Mouse (Mus musculus) Patski (cell line): ENCODE data around the gene Bcas1. TPM values are rescaled to one million over a fixed set of nuclear protein-coding genes. Genes with fewer than 3 reads are reported as not detected.

ENCODE experiments used
- ATAC-seq: fragments of 100-300 bp; one replicate; pipeline ENCODE4 v1.8.0; 2021
- CTCF ChIA-PET: fragments of 350-600 bp; sonication (Branson Sonifier 250); formaldehyde crosslinking; loops from one replicate; lab custom pipeline; 2022; ENCODE audit warnings: inconsistent platforms; lab: Charles Lee
- POLR2A ChIA-PET: fragments of 350-600 bp; sonication (Branson Sonifier 250); formaldehyde crosslinking; loops from one replicate; lab custom pipeline; 2022; ENCODE audit warnings: antibody characterized with exemption, inconsistent platforms; lab: Charles Lee
- DNase-seq: peaks from one replicate; pipeline ENCODE4 v3.0.0-alpha.2; 2011; ENCODE audit warnings: low read depth, low spot score
- H3K27me3 ChIP-seq: fragments of 371-371 bp; one replicate; pipeline ENCODE4 v1.5.1; 2021
- CTCF ChIP-seq: fragments of 100-300 bp; IDR thresholded peaks from one replicate; pipeline ENCODE4 v1.5.1; 2021
- in situ Hi-C: fragments of 300-500 bp; cut with MboI; formaldehyde crosslinking; loops from 3 replicates; pipeline ENCODE4 v1.11.1; 2018; ENCODE audit warnings: low pct_unique_long_range_greater_than_20kb, mixed read lengths
- polyA plus RNA-seq: library from polyadenylated mRNA; unstranded; gene quantifications from one replicate; pipeline ENCODE4 v1.2.3, GENCODE M21; 2021

Bcas1 gene
- polyA plus RNA-seq, 1 experiment from 2014 or later, result not detected

DNA sequence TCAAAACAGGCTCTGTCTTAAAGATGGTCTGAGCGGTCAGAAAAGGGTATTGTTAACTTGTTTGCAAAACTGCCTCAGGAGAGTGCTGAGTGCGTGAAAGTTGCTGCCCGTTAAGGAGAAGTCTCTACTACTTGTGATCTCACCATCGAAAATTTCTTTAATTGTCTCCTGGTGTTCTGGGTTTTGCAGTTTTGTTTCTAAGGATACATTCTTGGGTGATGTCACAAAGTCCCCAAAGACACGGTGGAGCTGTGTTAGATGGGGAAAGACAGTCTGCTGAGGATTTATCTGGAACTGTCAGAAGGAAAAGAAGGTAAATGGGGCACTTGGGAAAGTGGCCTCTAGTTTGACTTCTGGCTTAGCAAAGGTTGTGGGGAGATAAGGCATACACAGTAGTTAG, 106.1 kb downstream of the Bcas1 start:
- ChIA-PET POLR2A (no interaction called here), CTCF (no interaction called here)
- DNase-seq (peak; percentile 20), ATAC-seq (peak; percentile 63)
- no peaks in the 10 kb centered on the region for H3K27me3 ChIP-seq
- in situ Hi-C loops, result no loop called here
- TF ChIP-seq CTCF, result no peak

DNA sequence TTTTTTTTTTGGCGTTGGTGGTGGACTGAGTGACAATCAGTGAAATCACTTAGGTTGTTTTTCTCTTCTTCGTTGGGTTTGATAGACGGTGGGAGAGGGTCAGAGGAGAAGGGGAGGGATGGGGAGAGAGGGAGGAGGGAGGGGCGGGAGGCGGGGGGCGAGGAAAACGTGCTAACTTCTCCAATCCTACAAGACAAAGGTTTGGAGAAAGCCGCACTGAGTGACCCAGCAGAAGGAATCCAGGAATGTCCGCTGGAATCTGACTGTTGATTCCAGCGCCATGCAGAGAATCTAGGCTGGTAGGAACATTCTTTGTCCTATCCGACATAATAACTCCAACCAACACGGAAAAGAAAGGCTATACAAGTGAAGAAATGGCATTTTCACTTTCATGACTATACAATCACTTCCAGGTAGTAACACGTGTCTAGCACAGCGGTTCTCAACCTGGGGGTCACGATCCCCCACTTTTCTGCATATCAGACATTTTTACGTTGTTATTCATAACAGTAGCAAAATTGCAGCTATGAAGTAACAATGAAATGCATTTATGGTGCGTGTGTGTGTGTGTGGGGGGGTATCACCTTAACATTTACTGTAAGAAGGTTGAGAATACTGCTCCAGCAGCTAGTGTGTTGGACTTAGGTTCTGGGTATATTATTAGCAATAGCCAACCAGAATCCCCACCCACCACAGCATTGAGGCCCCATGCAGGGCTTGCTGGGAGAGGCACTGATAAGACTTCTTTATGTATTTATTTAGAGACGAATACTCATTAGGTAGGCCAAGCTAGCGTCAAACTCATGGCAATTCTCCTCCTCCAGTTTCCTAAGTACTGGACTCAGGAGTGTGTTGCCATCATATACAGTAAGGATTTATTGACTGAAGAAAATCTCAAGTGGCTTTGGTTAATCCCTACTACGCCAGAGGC, 107.8 kb downstream of the Bcas1 start:
- POLR2A ChIA-PET, result no interaction called here
- ATAC-seq, result no peak
- no peak for TF ChIP-seq CTCF
- DNase-seq, result no peak
- no peaks in the 10 kb centered on the region for H3K27me3 ChIP-seq
- in situ Hi-C loops, result no loop called here
- CTCF ChIA-PET, result no interaction called here

DNA sequence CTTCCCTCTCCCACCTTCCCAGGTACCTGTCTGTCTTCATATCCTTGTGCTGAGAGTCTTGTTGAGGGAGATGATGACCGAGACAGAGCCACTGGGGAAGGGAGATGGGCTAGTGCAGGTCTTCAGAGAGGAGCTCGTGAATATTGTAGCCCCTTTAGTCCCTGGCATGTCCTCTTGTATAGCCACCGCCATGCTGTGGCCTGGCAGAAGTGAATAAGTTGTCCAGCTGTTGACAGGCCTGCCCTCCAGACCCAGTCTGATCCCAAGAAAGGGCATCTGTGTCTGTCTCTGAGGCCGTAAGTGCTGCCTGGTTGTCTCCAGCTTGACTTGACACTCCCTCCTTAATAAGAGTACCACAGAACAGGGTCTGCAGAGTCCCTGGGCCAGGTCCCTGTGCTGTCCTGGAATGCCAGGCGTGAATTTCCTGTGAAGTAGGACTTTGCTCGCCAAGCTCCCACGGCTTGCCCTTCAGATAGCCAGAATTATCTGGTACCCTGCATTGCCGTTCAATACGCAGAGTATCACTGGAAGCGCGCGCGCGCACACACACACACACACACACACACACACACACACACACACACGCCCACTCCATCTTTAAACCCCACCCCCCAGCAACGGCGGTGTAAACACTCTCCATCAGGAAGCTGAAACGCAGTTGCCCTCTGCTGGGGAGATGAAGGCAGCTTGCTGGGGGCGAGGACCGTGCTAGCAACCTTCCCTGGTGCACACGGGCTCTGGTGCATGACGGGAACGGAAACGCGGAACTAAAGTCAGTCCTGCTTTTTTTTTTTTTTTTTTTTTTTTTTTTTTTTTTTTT, 108.7 kb downstream of the Bcas1 start:
- H3K27me3 ChIP-seq, result no peaks in the 10 kb centered on the region
- TF ChIP-seq CTCF, result peak; percentile 51
- ATAC-seq (peak; percentile 24), DNase-seq (peak; percentile 34)
- in situ Hi-C loops, result no loop called here
- ChIA-PET POLR2A (no interaction called here), CTCF (no interaction called here)

DNA sequence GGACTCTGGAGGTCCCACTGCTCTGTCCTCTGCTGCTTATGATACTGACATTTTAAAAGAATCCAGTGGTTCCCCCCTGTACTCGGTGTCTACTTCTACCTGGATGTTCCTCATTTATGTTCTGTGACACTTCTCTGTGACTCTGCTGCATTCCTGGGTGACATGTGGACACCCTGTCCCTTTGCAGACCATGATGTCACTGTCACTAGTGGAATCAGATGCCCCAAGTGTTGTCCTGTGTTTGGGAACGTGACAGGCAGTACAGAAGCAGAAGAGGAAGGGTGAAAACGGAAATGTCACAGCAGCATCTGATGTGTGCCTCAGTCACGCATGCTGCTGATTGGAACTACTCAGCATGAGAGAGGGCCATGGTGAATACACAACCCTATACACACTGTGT, 110.9 kb downstream of the Bcas1 start:
- ATAC-seq, result no peak
- CTCF ChIA-PET, result no interaction called here

DNA sequence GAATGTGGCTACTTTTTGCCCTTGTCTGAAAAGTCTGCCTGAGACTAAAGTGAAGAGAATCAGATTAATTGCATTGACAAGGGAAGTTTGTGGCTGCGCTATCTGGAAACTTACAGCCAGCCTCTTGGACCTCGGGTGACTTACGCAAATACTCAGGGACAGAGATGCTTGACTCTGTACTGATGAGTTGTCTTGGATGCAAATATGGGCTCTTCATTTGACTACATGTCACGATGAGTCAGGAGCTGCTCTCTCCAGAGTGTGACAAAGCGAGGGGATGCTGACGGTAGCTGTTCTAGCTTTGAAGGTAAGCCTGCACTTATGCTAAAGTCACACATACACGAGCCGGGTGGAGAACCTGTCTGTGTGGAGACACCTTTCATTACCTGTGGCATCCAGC, 111.3 kb downstream of the Bcas1 start:
- no peak for TF ChIP-seq CTCF
- in situ Hi-C loops, result no loop called here
- ChIA-PET CTCF (no interaction called here), POLR2A (no interaction called here)
- no peak for DNase-seq
- no peak for ATAC-seq
- H3K27me3 ChIP-seq, result no peaks in the 10 kb centered on the region

More for the DNA sequence above, 110.9 kb downstream of the Bcas1 start:
- TF ChIP-seq CTCF, result no peak
- no peaks in the 10 kb centered on the region for H3K27me3 ChIP-seq
- DNase-seq, result no peak
- in situ Hi-C loops, result no loop called here
- POLR2A ChIA-PET, result no interaction called here

DNA sequence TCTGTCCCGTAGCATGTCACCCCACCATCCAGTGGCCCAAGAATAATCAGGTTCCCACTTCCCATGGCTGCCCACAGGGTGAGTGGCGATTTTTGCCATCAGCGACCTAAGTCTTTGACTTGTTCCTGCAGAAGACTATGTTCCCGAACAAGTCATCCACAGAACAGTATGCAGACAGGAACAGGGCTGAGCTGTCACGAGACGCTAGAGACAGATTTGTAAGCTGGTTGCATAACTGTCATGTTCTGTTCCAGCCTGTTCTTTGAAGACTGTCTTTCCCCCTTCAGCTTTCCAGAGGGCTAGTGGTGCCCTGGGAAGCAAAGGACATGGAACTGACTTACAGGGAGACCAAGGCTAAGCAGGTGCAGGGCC, 116.7 kb downstream of the Bcas1 start:
- TF ChIP-seq CTCF, result no peak
- DNase-seq, result no peak
- POLR2A ChIA-PET, result interaction anchor here (0.6 kb wide), 1 partner anchor 684 kb away, joined by 7 read pairs; no protein-coding TSS in a partner anchor
- no peaks in the 10 kb centered on the region for H3K27me3 ChIP-seq
- CTCF ChIA-PET, result interaction anchor here (2.2 kb wide), 1 partner anchor 32 kb away, joined by 6 read pairs; no protein-coding TSS in a partner anchor
- ATAC-seq, result no peak
- in situ Hi-C loops, result no loop called here

DNA sequence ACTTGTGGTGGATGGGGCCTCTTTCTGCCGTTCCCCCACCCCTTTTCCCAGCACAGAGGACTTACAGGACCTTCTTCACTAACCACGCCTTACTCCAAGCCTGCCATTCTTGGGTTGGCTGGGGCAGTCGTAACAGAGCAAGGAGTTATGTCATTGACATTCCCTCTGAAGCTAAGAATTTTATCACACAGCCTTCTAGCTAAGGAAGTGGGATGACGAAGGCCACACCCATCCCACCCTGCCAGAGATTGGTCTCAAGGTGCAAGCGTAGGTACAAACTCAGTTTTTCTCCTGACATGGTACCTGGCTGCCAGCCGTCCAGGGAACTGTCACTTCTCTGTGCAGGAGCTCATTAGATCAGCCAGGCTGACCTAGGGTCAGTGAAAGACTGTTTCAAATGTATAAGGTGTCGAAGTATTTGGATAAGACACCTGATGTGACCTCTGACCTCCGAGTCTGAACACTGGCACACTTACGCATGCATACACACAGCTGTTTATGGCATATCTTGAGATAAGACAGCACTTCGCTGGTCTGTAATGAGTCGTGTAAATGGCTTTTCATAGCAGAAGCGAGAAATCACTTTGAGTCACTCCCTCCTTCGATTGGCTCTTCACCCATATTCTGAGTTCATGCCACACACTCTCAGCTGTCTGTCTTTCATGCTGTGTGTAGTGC, 117.2 kb downstream of the Bcas1 start:
- in situ Hi-C loops, result no loop called here
- no peaks in the 10 kb centered on the region for H3K27me3 ChIP-seq
- TF ChIP-seq CTCF, result no peak
- no peak for ATAC-seq
- DNase-seq, result no peak
- ChIA-PET POLR2A (no interaction called here), CTCF (interaction anchor here (2.2 kb wide), 1 partner anchor 33 kb away, joined by 6 read pairs; no protein-coding TSS in a partner anchor)

DNA sequence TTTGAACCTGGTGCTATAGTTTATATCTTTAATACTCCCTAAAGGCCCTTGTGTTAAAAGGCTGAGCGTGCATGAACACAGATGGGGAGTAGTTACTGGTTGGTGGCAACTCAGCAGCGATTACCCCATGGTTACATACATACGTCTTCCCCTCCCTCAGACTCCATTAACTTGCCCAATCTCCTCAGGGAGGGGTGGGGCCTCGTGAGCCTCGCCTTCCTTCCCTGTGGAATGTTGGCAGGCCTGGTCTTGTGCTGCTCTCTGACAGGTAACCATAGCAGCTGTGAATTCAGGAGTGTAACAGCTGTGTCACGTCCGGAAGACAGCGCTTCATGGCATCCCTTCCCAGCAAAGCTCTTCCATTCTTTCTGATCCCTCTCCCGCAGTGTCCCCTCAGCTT, 118.7 kb downstream of the Bcas1 start:
- no peak for TF ChIP-seq CTCF
- POLR2A ChIA-PET, result no interaction called here
- no peaks in the 10 kb centered on the region for H3K27me3 ChIP-seq
- in situ Hi-C loops, result no loop called here
- no peak for DNase-seq
- ATAC-seq, result no peak
- CTCF ChIA-PET, result no interaction called here

DNA sequence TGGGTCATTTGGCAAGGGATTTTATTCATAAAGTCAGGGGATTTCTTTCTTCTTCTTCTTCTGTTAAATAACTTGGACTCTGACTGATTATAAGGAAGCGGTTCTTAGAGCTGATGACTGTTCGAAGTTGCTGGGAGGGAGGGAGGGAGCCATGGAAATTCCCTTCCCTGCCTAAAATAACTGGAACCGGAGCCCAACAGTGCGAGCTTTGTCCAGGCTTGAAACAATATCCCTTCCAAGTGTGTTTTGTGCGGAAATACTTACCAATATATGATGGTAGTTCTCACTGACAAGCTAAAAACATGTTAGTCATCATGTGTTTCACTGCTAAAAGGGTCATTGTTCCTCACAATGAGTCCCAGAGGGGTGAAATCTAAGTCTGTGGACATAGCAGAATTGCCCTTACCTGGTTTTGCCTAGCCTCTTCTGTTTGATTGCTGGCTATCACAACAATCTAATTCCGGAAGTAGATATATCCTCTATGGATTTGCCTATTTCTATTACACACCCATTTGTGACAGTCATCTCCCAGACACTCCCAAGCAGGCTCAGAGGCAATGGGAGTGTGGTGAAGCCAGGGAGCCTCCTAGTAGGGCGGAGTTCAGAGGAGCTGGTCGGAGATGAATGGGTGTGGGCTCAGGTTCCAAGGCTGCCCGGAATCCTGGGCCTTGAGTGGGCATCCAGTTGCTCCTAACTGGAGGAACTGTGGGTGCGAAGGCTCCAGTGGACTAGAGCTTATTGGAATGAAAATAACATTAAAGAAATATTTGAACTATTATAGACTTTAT, 119.4 kb downstream of the Bcas1 start:
- H3K27me3 ChIP-seq, result no peaks in the 10 kb centered on the region
- ATAC-seq (no peak), DNase-seq (no peak)
- ChIA-PET CTCF (no interaction called here), POLR2A (no interaction called here)
- no peak for TF ChIP-seq CTCF
- in situ Hi-C loops, result no loop called here

DNA sequence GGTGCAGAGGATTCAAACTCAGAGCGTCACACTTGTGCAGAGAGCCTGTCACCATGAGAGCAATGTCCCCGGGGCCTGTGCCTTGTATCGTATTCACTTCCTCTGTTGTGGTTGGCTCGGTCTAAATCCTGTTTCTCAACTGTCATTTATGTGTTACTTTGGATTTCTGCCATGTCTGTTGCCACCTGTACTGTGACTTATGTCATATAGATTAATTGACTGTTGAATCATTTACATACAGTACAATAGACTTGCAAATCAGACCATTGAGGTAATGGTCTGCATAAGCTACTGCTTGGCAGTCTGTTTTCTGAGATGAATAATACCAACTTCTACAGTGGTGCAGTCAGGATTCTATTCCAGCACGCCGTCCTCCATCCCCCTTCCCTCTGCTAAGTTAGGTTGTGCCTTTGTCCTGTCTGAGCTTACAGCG, 120.0 kb downstream of the Bcas1 start:
- DNase-seq (no peak), ATAC-seq (no peak)
- in situ Hi-C loops, result no loop called here
- ChIA-PET CTCF (interaction anchor here (0.9 kb wide), 1 partner anchor 17 kb away, joined by 3 read pairs; no protein-coding TSS in a partner anchor), POLR2A (no interaction called here)
- TF ChIP-seq CTCF, result no peak
- H3K27me3 ChIP-seq, result no peaks in the 10 kb centered on the region
